Mouse (Mus musculus): ENCODE measurements at regions not wholly inside any gene's neighbourhood (a gene's known extent, or its start where the extent isn't known, plus 50 kb on each side); places are given as distances from the start of the nearest gene placed in this dataset.

- 82% methylated on average over 12 of the region's 12 CpGs for WGBS (ENCODE audit: insufficient replicate concordance)
Measured at GRCm38 (mm10) chr17:84008035-84008681, 160.4 kb upstream of the Haao start.

GRCm38 (mm10) chr17:84006748-84007147, 159.0 kb upstream of the Haao start:
- Histone ChIP-seq H3K4me2 (no peak overlapping the region), H3K27me3 (ENCODE audit: control insufficient read depth, insufficient read depth, low read length) (no peaks in the 10 kb centered on the region), H3K36me3 (ENCODE audit: control insufficient read depth, insufficient read depth, low read length) (no peaks in the 10 kb centered on the region), H3K9ac (ENCODE audit: low read depth, low read length) (no peak overlapping the region), H3K27ac (ENCODE audit: low read depth, low read length) (no peak overlapping the region), H3K4me3 (ENCODE audit: low read depth, low read length) (no peak overlapping the region), H3K9me3 (replicated peaks; ENCODE audit: control insufficient read depth, low read length) (no peaks in the 10 kb centered on the region), H3K4me1 (ENCODE audit: control insufficient read depth, insufficient read depth, low read length) (no peaks in the 10 kb centered on the region)
- ATAC-seq (replicated peaks; ENCODE audit: insufficient number of reproducible peaks, low FRiP score, low TSS enrichment) = no peak
- WGBS (ENCODE audit: insufficient replicate concordance) = 81% methylated on average over 9 of the region's 9 CpGs

More at GRCm38 (mm10) chr17:84008035-84008681, 160.4 kb upstream of the Haao start:
- Histone ChIP-seq H3K4me2 (no peak overlapping the region), H3K9me3 (replicated peaks; ENCODE audit: control insufficient read depth, low read length) (no peaks in the 10 kb centered on the region), H3K4me1 (ENCODE audit: control insufficient read depth, insufficient read depth, low read length) (no peaks in the 10 kb centered on the region), H3K36me3 (ENCODE audit: control insufficient read depth, insufficient read depth, low read length) (no peaks in the 10 kb centered on the region), H3K27ac (ENCODE audit: low read depth, low read length) (no peak overlapping the region), H3K4me3 (ENCODE audit: low read depth, low read length) (no peak overlapping the region), H3K27me3 (ENCODE audit: control insufficient read depth, insufficient read depth, low read length) (no peaks in the 10 kb centered on the region), H3K9ac (ENCODE audit: low read depth, low read length) (no peak overlapping the region)
- no peak for ATAC-seq (replicated peaks; ENCODE audit: insufficient number of reproducible peaks, low FRiP score, low TSS enrichment)

- Histone ChIP-seq H3K4me1 (ENCODE audit: control insufficient read depth, insufficient read depth, low read length) (no peaks in the 10 kb centered on the region), H3K9ac (ENCODE audit: low read depth, low read length) (no peak overlapping the region), H3K4me3 (ENCODE audit: low read depth, low read length) (no peak overlapping the region), H3K27me3 (ENCODE audit: control insufficient read depth, insufficient read depth, low read length) (no peaks in the 10 kb centered on the region), H3K27ac (ENCODE audit: low read depth, low read length) (no peak overlapping the region), H3K36me3 (ENCODE audit: control insufficient read depth, insufficient read depth, low read length) (no peaks in the 10 kb centered on the region), H3K9me3 (replicated peaks; ENCODE audit: control insufficient read depth, low read length) (no peaks in the 10 kb centered on the region), H3K4me2 (no peak overlapping the region)
- ATAC-seq (replicated peaks; ENCODE audit: insufficient number of reproducible peaks, low FRiP score, low TSS enrichment) = no peak
- 44% methylated on average over 6 of the region's 6 CpGs for WGBS (ENCODE audit: insufficient replicate concordance)
Measured at GRCm38 (mm10) chr17:84004237-84004636, 156.5 kb upstream of the Haao start.

DNA sequence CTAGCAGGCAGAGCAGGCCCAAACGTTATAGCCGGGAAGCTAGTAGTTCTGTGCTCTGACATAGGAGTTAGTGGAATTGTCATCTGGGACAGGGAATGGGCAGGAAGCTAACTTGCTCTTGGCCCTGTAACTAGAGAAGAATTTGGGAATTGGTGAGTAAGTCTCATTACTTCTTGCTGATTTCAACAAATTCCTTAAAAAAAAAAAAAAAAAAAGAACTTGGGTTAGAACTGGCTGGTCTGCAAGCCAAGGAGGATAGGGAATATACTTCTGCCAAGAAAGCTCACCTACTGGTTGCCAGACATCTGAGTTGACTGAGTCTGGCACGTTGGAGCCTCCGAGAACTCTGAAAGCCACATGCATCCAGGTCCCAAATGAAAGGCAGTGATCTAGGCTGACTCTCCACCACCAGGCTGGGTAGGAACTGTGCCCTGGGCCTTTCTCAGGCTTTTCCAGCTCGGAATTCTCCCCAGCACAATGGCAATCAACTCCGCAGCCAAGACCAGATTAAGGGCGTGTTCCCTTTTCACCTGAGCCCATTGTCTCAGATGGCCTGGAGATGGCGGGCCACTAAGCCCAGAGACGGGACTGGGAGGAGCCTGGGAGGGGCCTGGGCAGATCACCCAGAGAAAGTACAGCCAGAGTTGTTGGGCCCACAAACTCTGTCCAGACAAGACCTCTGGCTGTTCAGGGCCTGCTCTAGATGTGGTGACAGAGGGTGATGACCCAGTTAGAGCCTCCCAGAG, 155.9 kb upstream of the Haao start:
- H3K9me3 ChIP-seq (replicated peaks; ENCODE audit: control insufficient read depth, low read length) = no peaks in the 10 kb centered on the region
- H3K27ac ChIP-seq (ENCODE audit: low read depth, low read length) = no peak overlapping the region
- no peaks in the 10 kb centered on the region for H3K27me3 ChIP-seq (ENCODE audit: control insufficient read depth, insufficient read depth, low read length)
- H3K9ac ChIP-seq (ENCODE audit: low read depth, low read length) = no peak overlapping the region
- no peak for ATAC-seq (replicated peaks; ENCODE audit: insufficient number of reproducible peaks, low FRiP score, low TSS enrichment)
- H3K36me3 ChIP-seq (ENCODE audit: control insufficient read depth, insufficient read depth, low read length) = no peaks in the 10 kb centered on the region
- WGBS (ENCODE audit: insufficient replicate concordance) = 52% methylated on average over 9 of the region's 9 CpGs
- no peak overlapping the region for H3K4me2 ChIP-seq
- no peak overlapping the region for H3K4me3 ChIP-seq (ENCODE audit: low read depth, low read length)
- H3K4me1 ChIP-seq (ENCODE audit: control insufficient read depth, insufficient read depth, low read length) = no peaks in the 10 kb centered on the region

GRCm38 (mm10) chr17:84002939-84003338, 155.2 kb upstream of the Haao start:
- Histone ChIP-seq H3K36me3 (ENCODE audit: control insufficient read depth, insufficient read depth, low read length) (no peaks in the 10 kb centered on the region), H3K4me1 (ENCODE audit: control insufficient read depth, insufficient read depth, low read length) (no peaks in the 10 kb centered on the region), H3K9ac (ENCODE audit: low read depth, low read length) (no peak overlapping the region), H3K27ac (ENCODE audit: low read depth, low read length) (no peak overlapping the region), H3K4me2 (no peak overlapping the region), H3K4me3 (ENCODE audit: low read depth, low read length) (no peak overlapping the region), H3K9me3 (replicated peaks; ENCODE audit: control insufficient read depth, low read length) (no peaks in the 10 kb centered on the region), H3K27me3 (ENCODE audit: control insufficient read depth, insufficient read depth, low read length) (no peaks in the 10 kb centered on the region)
- ATAC-seq (replicated peaks; ENCODE audit: insufficient number of reproducible peaks, low FRiP score, low TSS enrichment) = no peak
- 86% methylated on average over 6 of the region's 6 CpGs for WGBS (ENCODE audit: insufficient replicate concordance)

GRCm38 (mm10) chr17:84002327-84002726, 154.6 kb upstream of the Haao start:
- Histone ChIP-seq H3K4me3 (ENCODE audit: low read depth, low read length) (no peak overlapping the region), H3K9me3 (replicated peaks; ENCODE audit: control insufficient read depth, low read length) (no peaks in the 10 kb centered on the region), H3K27me3 (ENCODE audit: control insufficient read depth, insufficient read depth, low read length) (no peaks in the 10 kb centered on the region), H3K4me2 (no peak overlapping the region), H3K27ac (ENCODE audit: low read depth, low read length) (no peak overlapping the region), H3K4me1 (ENCODE audit: control insufficient read depth, insufficient read depth, low read length) (no peaks in the 10 kb centered on the region), H3K9ac (ENCODE audit: low read depth, low read length) (no peak overlapping the region), H3K36me3 (ENCODE audit: control insufficient read depth, insufficient read depth, low read length) (no peaks in the 10 kb centered on the region)
- no peak for ATAC-seq (replicated peaks; ENCODE audit: insufficient number of reproducible peaks, low FRiP score, low TSS enrichment)
- 94% methylated on average over 16 of the region's 16 CpGs for WGBS (ENCODE audit: insufficient replicate concordance)

GRCm38 (mm10) chr17:84000115-84000514, 152.4 kb upstream of the Haao start:
- Histone ChIP-seq H3K4me2 (no peak overlapping the region), H3K27ac (ENCODE audit: low read depth, low read length) (no peak overlapping the region), H3K36me3 (ENCODE audit: control insufficient read depth, insufficient read depth, low read length) (no peaks in the 10 kb centered on the region), H3K4me1 (ENCODE audit: control insufficient read depth, insufficient read depth, low read length) (no peaks in the 10 kb centered on the region), H3K9me3 (replicated peaks; ENCODE audit: control insufficient read depth, low read length) (no peaks in the 10 kb centered on the region), H3K27me3 (ENCODE audit: control insufficient read depth, insufficient read depth, low read length) (no peaks in the 10 kb centered on the region), H3K4me3 (ENCODE audit: low read depth, low read length) (no peak overlapping the region), H3K9ac (ENCODE audit: low read depth, low read length) (no peak overlapping the region)
- no peak for ATAC-seq (replicated peaks; ENCODE audit: insufficient number of reproducible peaks, low FRiP score, low TSS enrichment)
- WGBS (ENCODE audit: insufficient replicate concordance) = 66% methylated on average over 6 of the region's 6 CpGs

GRCm38 (mm10) chr17:83998972-83999545, 151.3 kb upstream of the Haao start:
- Histone ChIP-seq H3K9ac (ENCODE audit: low read depth, low read length) (no peak overlapping the region), H3K4me2 (no peak overlapping the region), H3K9me3 (replicated peaks; ENCODE audit: control insufficient read depth, low read length) (no peaks in the 10 kb centered on the region), H3K27ac (ENCODE audit: low read depth, low read length) (no peak overlapping the region), H3K4me1 (ENCODE audit: control insufficient read depth, insufficient read depth, low read length) (no peaks in the 10 kb centered on the region), H3K27me3 (ENCODE audit: control insufficient read depth, insufficient read depth, low read length) (no peaks in the 10 kb centered on the region), H3K4me3 (ENCODE audit: low read depth, low read length) (no peak overlapping the region), H3K36me3 (ENCODE audit: control insufficient read depth, insufficient read depth, low read length) (no peaks in the 10 kb centered on the region)
- no peak for ATAC-seq (replicated peaks; ENCODE audit: insufficient number of reproducible peaks, low FRiP score, low TSS enrichment)
- WGBS (ENCODE audit: insufficient replicate concordance) = 60% methylated on average over 10 of the region's 10 CpGs
